Mouse (Mus musculus) E14TG2a.4 (cell line): ENCODE results near the gene Sema3g.

Experiments used
- H3K27me3 ChIP-seq: 2 replicates; pipeline ENCODE4 v1.6.1; 2014; ENCODE audit warnings: low read length, control low read depth; ENCODE audit not compliant: insufficient read depth
- H3K36me3 ChIP-seq: 2 replicates; pipeline ENCODE4 v1.6.1; 2014; ENCODE audit warnings: low read length, control low read depth; ENCODE audit not compliant: insufficient read depth
- H3K4me1 ChIP-seq: replicated peaks from 2 replicates; pipeline ENCODE4 v1.6.1; 2014; ENCODE audit warnings: low read depth, low read length, control low read depth
- H3K4me3 ChIP-seq: replicated peaks from 2 replicates; pipeline ENCODE4 v1.5.1; 2014; ENCODE audit warnings: mild to moderate bottlenecking, low read length
- H3K9me3 ChIP-seq: 2 replicates; pipeline ENCODE4 v1.6.1; 2014; ENCODE audit warnings: low read length, control low read depth
- CTCF ChIP-seq: conservative IDR thresholded peaks from 2 replicates; pipeline ENCODE4 v1.5.1; 2014; ENCODE audit warnings: low read length
- NANOG ChIP-seq: IDR thresholded peaks from 2 replicates; pipeline ENCODE4 v1.6.1; 2014; ENCODE audit warnings: borderline replicate concordance, low read length, mixed read lengths
- POU5F1 ChIP-seq: IDR thresholded peaks from 2 replicates; pipeline ENCODE4 v1.6.1; 2014; ENCODE audit warnings: low read length, borderline replicate concordance

Gene Sema3g

DNA sequence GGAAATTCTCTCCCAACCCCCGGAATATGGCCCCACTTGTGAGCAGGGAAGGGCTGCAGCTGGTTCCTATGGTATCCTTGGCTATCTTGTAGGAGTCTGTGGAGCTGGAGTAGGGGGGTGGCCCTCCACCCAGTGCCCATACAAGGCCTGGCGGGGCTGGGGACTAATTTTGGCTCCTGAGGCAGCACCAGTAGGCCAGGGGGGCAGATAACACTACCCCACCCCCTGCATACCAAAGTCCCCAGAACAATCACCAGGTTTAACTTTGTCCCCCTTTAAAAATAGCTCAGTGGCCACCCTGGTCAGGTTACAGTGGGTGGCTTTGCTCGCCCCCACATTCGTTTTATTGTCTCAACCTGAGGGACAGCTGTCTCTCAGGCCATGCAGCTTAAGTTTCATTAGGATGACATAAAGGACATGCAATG lies 8.5 kb upstream of the Sema3g start:
- H3K4me3 ChIP-seq = no peak overlapping the region
- no peak for TF ChIP-seq CTCF
- no peak for TF ChIP-seq NANOG
- TF ChIP-seq POU5F1 = no peak
- H3K9me3 ChIP-seq = no peaks in the 10 kb centered on the region
- peaks cover 28% of the 10 kb centered on the region for H3K4me1 ChIP-seq
- peaks cover 2% of the 10 kb centered on the region; the same call in 1 of the 2 replicates for H3K27me3 ChIP-seq
- peaks cover 12% of the 10 kb centered on the region for H3K36me3 ChIP-seq

DNA sequence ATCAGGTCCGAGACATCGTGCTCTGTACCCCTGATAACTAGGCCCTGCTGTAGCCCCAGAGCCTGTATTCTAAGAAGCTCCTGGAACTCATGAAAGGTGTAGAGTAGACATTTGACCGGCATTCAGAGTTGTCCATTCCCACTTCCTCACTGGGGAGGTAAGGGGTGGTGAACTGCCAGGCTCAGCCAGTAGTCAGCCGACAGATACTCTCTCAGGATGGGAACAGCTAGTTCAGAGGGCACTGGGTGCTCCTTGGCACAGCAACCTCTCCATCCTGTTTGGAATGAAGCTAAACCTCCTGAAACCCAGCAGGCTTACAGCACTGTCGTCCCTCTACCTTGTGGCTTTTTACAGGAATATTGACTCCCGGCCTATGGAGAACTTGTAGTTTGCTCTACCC lies 5.8 kb upstream of the Sema3g start:
- Histone ChIP-seq H3K27me3 (peaks cover 11% of the 10 kb centered on the region), H3K4me1 (peaks cover 26% of the 10 kb centered on the region), H3K4me3 (no peak overlapping the region), H3K36me3 (no peaks in the 10 kb centered on the region), H3K9me3 (no peaks in the 10 kb centered on the region)
- TF ChIP-seq CTCF (no peak), NANOG (no peak), POU5F1 (no peak)

DNA sequence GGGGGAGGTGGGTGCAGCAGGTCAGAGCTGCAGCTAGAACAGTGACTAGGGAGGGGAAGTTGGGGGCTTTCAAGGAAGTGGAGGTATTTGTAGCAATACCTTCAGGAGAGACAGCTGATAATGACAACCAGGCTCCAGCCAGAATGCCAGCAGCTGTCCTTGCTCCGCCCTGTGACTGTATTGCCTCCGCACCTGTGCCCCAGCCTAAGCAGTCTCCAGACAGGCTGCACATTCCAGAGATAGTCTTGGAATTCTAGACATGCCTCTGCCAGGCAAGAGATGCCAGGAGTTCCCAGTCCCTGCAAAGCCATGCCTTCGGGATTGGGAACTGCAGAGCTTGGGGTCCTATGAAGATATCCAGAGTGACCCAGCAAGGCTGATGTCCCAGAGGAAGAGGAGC lies 5.2 kb upstream of the Sema3g start:
- Histone ChIP-seq H3K36me3 (no peaks in the 10 kb centered on the region), H3K4me1 (peaks cover 19% of the 10 kb centered on the region), H3K27me3 (peaks cover 14% of the 10 kb centered on the region), H3K4me3 (no peak overlapping the region), H3K9me3 (no peaks in the 10 kb centered on the region)
- TF ChIP-seq CTCF = no peak

DNA sequence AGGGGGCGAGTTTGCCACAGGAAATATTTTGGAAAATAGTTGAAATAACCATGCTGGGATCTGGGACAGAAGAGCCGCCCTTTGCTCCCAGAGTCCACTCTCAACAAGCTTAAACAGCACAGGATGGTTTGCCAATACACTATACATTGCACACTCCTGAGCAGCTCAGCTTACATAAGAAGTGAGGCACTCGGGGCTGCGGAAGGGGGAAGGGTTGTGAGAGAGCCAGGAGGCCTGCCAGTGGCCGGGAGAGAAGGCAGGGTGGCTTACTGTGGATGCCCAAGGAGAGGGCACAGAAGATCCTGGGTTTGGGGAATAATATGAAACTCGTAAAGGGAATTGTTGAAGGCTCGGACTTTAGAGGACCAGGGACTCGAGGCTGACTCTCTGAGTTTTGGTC lies 3.8 kb upstream of the Sema3g start:
- Histone ChIP-seq H3K9me3 (no peaks in the 10 kb centered on the region), H3K4me1 (peaks cover 21% of the 10 kb centered on the region), H3K4me3 (no peak overlapping the region), H3K36me3 (no peaks in the 10 kb centered on the region), H3K27me3 (peaks cover 21% of the 10 kb centered on the region)
- TF ChIP-seq NANOG = no peak
- TF ChIP-seq CTCF = no peak
- no peak for TF ChIP-seq POU5F1

DNA sequence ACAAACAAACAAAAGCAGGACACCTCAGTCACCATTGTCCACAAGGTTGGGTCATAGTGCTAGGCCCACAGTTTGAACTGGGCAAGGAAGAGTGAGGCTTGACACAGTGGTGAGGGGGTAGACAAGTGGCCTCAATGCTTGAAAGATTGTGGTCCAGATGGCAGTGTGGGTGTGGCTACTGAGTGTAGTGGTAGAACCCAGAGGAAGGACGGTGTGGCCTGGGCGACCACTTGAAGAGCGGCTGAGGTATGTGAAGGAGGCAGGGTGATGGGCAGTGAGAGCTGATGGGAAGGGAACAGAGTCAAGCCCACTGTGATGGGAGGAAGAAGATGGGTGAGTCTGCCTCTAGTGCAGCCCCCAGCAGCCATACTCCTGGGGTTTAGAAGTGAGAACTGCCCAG lies 3.0 kb upstream of the Sema3g start:
- peaks cover 21% of the 10 kb centered on the region for H3K4me1 ChIP-seq
- peaks cover 29% of the 10 kb centered on the region for H3K27me3 ChIP-seq
- TF ChIP-seq NANOG (no peak), POU5F1 (no peak), CTCF (no peak)
- H3K4me3 ChIP-seq = no peak overlapping the region
- no peaks in the 10 kb centered on the region for H3K9me3 ChIP-seq
- H3K36me3 ChIP-seq = no peaks in the 10 kb centered on the region

DNA sequence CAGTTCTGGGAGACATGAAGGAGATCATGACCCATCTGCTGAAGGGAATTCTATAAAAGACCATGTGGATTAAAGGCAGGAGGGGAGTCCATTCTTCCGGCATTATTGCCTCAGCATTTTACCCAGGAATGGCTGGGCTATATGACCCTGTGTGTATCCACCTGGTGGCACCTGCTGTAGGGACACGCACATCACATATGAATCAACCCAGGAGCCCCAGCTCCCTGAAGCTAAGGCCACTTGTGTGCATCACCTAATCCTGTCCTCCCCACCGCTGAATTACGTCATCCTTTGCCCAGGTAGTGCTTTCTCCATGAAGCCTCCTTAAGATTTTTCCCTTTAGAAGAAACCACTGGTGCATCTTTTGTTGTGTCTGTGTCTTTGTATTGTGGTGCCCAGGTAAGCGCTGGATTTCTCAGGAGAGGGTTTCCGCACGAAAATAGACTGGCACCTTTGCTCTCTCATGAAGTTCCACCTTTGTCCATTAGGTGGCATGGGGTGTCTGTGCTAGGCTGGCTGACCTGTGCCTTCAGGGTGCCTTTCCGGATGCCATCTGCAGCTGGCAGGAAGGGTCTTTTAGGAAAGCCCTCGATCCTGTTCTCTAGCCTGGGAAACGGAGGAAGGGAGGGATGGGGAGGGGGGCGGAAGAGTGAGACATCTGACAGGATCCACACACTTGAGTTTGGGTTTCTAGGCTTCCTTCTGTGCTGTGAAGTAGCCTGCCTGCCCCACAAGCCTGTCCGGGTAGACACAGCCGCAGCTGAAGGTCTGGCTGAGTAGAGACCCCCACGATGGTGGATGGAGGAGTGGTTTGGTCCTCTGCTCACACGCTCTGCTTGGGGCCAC lies 2.3 kb upstream of the Sema3g start:
- Histone ChIP-seq H3K9me3 (no peaks in the 10 kb centered on the region), H3K4me3 (peak overlapping the region; percentile 61), H3K36me3 (no peaks in the 10 kb centered on the region)

DNA sequence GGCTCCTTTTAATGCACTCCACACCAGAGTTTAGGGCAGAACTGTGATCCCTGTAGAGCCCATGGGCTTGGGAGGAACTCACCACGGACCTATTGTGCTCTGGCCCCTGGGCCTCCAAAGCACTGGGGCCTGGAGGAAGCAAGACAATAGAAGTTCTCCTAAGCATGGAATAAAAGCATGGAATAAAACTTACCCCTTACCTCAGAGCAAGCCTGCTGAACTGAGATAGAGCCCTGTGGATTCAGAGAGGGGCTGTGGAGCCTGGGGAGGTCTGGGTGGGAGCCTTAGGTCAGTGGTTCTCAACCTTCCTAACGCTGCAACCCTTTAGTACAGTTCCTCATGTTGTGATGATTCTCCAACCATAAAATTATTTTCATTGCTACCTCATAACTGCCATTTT lies 814 bp upstream of the Sema3g start, which contains the start of gene Nisch:
Gene Nisch (minus strand): TSS at position 101 of the 400 bp plus-strand sequence.
- Histone ChIP-seq H3K27me3 (peaks cover 43% of the 10 kb centered on the region), H3K9me3 (no peaks in the 10 kb centered on the region), H3K36me3 (no peaks in the 10 kb centered on the region), H3K4me1 (peaks cover 24% of the 10 kb centered on the region), H3K4me3 (peak within 1 kb of the TSS; percentile 61)
- no peak for TF ChIP-seq NANOG

More for the DNA sequence above, 2.3 kb upstream of the Sema3g start:
- peaks cover 30% of the 10 kb centered on the region for H3K27me3 ChIP-seq
- TF ChIP-seq CTCF = peak; percentile 84
- no peak for TF ChIP-seq NANOG
- peaks cover 21% of the 10 kb centered on the region for H3K4me1 ChIP-seq

DNA sequence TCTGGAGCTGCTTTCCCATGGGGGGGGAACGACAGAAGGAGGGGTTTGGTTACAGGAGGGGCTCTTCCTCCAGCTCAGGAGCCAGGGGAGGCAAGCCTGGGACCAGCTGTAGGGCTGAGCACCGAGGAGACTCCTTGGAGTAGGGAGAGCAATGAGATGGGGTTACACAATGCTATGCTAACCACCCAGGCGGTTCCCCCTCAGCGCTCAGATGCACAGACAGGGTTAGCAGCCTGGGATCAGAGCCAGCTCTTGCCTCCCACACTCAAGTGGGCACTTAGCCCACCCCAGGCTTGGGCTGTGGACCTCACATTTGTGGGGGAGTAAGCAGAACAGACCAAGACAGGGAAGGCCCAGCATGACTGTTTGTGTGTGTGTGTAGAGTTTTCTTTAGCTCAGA lies 9.3 kb downstream of the Sema3g start:
- H3K4me1 ChIP-seq = peaks cover 34% of the 10 kb centered on the region
- no peak overlapping the region for H3K4me3 ChIP-seq
- TF ChIP-seq POU5F1 = no peak
- TF ChIP-seq CTCF = no peak
- TF ChIP-seq NANOG = no peak
- H3K9me3 ChIP-seq = no peaks in the 10 kb centered on the region
- peaks cover 82% of the 10 kb centered on the region for H3K27me3 ChIP-seq
- no peaks in the 10 kb centered on the region for H3K36me3 ChIP-seq

DNA sequence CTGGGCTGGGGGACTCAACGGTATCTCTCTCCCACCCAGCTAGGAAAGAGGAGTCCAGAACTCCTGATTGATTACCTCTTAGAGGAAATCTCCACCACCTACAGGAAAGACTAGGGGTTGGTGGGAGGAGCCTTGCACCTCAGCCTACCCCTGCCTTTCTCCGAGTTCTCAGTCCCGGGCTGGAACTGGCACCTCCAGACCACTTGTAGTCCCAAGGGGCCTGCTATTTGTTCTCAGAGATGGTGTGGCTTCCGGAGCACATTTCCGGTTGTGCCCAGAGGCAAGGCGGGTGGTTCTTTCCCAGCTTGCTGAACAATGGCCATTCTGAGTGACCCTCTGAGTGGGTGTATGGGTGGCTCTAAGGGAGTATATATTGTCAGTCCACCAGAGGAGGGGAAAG lies 10.6 kb downstream of the Sema3g start:
- peak overlapping the region; percentile 57; the same call in 1 of the 2 replicates for H3K4me3 ChIP-seq
- TF ChIP-seq NANOG (no peak), POU5F1 (no peak), CTCF (no peak)

More for the DNA sequence above, 10.6 kb downstream of the Sema3g start:
- Histone ChIP-seq H3K27me3 (peaks cover 83% of the 10 kb centered on the region), H3K4me1 (peaks cover 37% of the 10 kb centered on the region), H3K9me3 (no peaks in the 10 kb centered on the region), H3K36me3 (no peaks in the 10 kb centered on the region)
